Mouse (Mus musculus): ENCODE results near the gene Pax9.

The Pax9 gene

DNA sequence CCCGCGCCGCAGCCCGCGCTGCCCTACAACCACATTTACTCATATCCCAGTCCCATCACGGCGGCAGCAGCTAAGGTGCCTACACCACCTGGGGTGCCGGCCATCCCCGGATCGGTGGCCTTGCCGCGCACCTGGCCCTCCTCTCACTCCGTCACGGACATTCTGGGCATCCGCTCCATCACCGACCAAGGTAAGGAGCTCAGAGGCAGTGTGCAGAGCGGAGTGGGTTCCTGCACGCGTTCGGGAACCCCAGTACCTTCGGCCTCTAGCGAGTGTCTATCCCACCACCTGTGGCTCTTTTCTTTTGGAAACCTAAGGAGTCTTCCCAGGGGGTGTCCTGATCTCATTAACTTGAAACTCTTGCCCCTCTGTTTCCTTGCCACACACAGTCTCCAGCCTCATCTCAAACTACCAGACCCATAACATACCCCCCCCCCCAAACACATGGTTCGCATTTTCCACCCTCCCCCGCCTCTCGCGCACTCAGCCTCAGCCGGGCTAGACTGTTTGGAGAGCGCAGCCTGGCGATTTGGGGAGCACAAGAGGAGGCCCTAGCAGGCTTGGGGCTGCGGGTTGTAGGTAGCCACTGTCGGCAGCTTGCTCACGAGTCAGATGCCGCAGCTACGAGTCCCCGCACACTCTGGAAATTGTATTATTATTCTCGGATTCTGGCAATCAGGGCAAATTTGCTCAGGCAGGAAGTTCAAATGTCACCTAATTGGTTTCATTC is 5.6 kb downstream of the Pax9 start:
- no peak for DNase-seq (ENCODE audit: low read depth, low spot score)

DNA sequence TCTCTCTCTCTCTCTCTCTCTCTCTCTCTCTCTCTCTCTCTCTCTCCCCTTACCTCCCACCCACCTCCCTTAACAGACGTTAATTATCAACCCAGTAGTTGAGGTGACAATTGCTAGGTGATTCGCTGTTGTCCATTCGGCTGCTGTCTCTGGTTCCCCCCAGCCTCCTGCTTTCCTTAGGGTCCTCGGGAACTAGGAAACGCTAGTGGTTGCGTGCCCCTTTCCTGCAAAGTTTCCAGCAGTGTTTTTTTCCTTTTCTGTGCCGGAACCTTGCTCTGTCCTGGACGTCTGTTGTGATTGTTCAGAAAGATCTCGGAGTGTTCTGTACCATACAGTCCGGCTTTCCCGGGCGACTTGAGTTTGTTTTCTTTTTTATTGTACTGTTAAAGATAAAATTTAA is 6.2 kb downstream of the Pax9 start:
- DNase-seq (ENCODE audit: low read depth, low spot score), result no peak

DNA sequence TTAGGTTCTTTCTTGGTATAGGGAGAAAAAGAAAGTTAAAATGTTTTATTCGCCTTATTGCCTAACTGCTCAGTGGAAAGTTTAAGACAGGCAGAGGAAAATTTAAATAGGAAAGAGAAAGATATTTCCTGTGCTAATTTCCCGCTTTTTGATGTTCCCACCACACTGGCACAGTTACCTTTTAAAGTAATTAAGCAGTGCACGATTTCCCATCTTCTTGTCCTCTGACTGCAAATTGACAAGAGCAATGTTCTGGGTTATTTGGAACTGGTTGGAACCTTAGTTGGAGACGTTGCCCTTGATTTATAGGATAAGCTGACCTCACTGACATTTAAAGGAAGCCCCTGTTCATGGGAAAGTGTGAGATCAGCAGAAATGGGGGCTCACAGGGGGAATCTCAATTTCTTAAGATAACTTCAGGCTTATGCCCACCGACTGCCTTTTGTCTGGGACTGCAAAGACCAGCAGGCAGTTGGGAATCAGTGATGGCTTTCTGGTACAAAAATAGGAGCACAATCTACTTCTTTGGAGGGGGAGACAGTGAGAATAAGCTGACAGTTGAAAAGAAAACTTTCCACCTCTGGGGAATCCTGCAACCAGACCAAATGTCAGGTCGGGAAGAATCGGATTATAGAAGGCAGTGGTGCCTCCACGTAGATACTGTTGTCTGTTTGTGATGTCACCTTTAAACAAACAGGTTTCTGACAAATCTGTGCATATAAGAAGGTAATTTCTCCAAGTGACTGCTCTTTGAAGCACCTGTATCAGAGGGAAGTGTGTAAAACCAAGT is 6.8 kb downstream of the Pax9 start:
- DNase-seq (ENCODE audit: low read depth, low spot score), result no peak

DNA sequence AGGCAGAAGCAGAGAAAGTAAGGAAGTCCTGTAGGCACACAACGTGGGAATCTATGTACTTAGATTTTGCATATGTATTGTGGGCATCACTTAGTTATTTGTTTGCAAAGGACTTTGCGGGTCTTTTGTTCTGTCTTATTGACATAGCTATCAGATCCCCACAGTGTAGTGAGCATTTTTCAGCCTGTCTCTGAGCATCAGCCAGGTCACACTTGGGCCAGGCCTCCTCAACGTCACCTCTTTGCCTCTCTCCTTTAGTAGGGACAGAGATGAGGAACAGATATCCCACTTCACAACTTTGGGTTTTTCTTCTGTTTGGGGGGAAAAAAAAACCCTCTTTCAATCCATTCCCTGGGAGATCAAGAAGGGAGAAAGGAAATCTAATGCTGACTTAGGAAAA is 7.8 kb downstream of the Pax9 start:
- DNase-seq (ENCODE audit: low read depth, low spot score), result no peak

DNA sequence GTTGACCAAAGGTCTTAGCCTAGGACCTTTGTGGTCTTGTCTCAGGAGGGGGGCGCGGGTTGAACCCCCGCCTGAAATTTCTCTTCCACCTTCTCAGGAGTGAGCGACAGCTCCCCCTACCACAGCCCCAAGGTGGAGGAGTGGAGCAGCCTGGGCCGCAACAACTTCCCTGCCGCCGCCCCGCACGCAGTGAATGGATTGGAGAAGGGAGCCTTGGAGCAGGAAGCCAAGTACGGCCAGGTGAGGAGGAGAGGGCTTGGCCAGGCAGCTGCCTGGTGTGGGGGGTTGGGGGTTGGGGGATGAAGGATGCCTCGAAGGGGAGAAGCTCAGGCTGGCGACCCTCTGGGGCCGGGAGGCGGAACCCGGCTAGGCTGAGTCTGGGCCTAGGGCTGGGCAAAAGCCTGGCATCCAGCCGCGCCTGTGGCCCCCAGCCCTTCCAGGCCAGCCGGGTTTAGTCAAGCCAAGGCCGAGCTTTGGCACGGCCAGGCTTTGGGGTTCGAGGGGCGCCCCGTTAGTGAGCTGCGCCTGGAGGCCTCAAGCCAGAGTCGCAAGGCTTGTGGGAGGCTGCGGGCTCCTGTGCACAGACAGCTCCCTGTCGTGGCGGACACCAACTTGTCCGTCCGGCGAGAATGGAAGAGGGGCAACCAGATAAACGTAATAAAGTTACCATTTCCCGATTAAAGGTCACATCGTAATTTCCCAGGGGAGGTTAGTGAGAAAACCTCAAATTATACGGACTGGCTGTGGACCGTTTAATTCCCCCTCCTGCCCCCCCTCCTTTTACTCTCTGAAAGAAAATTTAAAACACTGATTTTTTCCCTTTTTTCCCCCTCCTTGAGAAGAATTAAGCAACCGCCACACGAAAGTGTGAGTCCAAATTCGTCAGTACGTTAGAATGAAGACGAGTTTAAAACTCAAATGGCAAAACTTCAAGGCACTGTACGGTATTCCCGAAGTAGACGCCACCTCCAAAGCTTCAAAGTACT is 8.6 kb downstream of the Pax9 start:
- no peak for DNase-seq (ENCODE audit: low read depth, low spot score)

DNA sequence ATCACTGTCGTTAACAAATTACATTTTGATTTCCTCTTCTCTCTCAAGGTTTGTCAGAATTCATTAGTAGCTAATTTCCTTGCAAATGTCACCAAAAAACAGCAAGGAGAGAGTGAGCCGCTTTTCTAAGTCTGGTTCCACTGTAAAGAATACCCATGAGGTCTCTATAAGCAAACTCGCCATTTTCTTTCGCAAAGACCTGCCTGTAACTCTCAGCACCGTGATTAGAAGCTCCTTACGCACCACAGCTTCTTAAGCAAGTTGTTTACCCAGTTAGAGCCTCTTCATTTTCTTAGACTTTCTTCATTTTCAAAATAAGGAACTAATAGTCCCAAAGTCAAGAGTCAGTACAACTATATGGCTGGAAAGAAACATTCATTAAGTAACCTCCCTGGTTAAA is 9.4 kb downstream of the Pax9 start:
- DNase-seq (ENCODE audit: low read depth, low spot score), result no peak

DNA sequence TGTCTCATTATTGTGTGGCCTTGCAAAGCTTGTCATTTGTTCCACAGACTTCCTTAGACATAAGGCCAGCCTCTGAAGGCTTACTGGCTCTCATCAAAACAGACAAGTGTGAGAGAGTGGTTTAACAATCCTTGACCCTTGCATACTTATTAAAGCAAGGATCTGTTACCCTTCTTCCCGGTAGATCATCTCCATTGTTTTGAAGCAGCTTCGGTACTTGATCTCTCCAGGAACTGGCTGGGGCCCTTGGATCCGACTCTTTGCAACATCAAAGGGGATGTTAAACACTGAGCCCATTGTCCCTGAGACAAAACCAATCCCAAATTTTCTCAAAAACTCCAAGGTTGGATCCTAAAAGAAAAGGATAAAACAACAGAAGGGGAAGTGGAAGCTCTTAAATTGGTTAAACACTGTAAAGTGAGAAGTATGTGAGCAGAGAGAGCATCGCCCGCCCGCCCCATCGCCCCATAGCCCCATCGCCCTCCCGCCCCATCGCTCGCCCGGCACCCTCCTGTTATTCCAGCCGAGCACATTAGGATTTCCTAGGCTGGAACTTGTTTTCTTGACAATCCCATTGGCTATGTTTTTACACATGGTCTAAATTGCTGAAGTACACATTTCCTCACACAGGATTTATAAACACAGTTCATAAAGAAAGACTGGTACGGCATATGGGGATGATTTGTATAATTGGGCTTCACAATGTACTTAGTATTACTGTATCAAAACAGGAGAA is 26.6 kb downstream of the Pax9 start:
- no peak for DNase-seq (ENCODE audit: low read depth, low spot score)

DNA sequence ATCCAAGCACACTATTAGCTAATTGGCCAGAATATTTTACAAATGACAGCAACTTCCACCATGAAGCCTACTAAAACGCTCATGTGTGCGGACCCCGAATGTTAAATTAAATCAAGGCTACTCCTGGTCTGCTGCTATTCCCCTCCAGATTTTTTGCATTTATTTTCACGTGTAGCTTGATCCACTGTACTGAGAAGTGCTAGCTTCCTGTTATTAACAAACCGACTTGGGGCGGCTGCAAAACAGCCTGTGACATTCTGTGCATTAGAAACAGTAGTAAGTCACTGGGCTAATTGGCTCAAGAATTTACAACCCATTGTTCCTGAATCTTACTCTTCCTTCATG is 27.1 kb downstream of the Pax9 start:
- no peak for DNase-seq (ENCODE audit: low read depth, low spot score)

DNA sequence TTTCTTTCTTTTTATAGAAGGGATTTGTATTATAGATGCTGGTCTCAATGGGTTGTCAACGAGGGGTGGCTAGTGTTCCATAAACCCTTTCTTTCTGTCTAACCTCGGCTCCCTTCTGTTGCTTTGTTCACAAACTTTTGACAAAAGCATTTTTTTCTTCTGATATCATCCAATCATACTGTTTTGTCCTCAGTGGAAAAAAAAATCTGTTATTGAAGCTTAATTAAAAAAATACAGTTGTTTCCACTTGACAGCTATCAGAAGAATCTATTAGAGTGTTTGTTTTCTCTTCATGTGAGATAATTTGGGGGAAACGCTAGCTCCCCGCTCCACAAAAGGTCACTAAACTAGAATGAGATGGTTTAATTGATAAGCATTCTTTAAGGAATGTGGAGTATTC is 36.1 kb downstream of the Pax9 start:
- DNase-seq (ENCODE audit: low read depth, low spot score), result no peak

DNA sequence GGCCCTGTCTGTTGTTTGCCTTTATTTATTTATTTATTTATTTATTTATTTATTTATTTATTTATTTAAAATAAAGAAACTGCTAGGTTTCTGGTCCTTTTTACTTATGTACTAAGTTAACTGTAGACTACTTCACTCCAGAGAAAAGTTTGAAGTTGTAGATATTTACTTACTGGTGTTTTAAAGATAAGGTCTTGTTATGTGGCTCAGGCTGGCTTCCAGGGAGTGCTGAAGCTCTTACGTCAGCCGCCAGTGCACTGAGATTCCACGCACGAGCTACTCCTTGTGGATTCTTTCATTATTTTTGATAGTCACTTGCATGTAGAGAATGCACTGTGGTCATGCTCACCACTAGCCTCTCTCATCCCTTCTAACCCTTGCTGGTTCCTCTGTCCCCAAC is 45.5 kb downstream of the Pax9 start:
- no peak for DNase-seq (ENCODE audit: low read depth, low spot score)

Measured in skeletal muscle tissue, adult 2 months (tissue).